Mouse (Mus musculus) CH12.LX (cell line): ENCODE data around the gene Tmc5. TPM values are rescaled to one million over a fixed set of nuclear protein-coding genes. Genes with fewer than 3 reads are reported as not detected.
A peak's percentile ranks its signal among the peaks of the same experiment; 100 is the strongest.

Source experiments
- DNase-seq: peaks from one replicate; pipeline ENCODE4 v3.0.0-alpha.2; 2013; ENCODE audit errors: extremely low read depth
- H3K27ac ChIP-seq: 2 replicates; pipeline ENCODE4 v1.5.1; 2012; ENCODE audit warnings: low read depth, mild to moderate bottlenecking, control low read depth, moderate library complexity; ENCODE audit not compliant: insufficient read depth
- H3K27me3 ChIP-seq: replicated peaks from 2 replicates; pipeline ENCODE3; 2012; ENCODE audit warnings: inconsistent platforms
- H3K36me3 ChIP-seq, 2 experiments: replicated peaks in 1 of 2; 2 replicates each; pipeline versions ENCODE3 to v1.6.1; 2012; ENCODE audit warnings: inconsistent platforms in 1 of 2, low read length in 1 of 2, mild to moderate bottlenecking in 1 of 2, mixed read lengths in 1 of 2, moderate library complexity in 1 of 2; ENCODE audit not compliant: control insufficient read depth in 1 of 2, insufficient read depth in 1 of 2
- H3K4me1 ChIP-seq, 2 experiments: 2 replicates each; pipeline ENCODE4 v1.6.1; 2012; ENCODE audit warnings: inconsistent platforms in 1 of 2, moderate library complexity in 1 of 2; ENCODE audit not compliant: insufficient read depth in 2 of 2, control insufficient read depth in 1 of 2
- H3K4me2 ChIP-seq: 2 replicates; pipeline ENCODE4 v1.6.1; 2012; ENCODE audit warnings: low read depth, mild to moderate bottlenecking, control low read depth; ENCODE audit not compliant: poor library complexity, insufficient read depth, severe bottlenecking
- H3K4me3 ChIP-seq, 3 experiments: fragments of 150-350 bp in 1 of 3; sonication (generic) in 1 of 3; replicated peaks in 1 of 3; 2 replicates each; pipeline versions ENCODE3 to v1.5.1; 2011 to 2012; ENCODE audit warnings: low read depth in 2 of 3, low read length in 2 of 3, mild to moderate bottlenecking in 2 of 3, moderate library complexity in 2 of 3, control low read depth in 1 of 3, improper control_type of control experiment in 1 of 3, inconsistent platforms in 1 of 3, mixed read lengths in 1 of 3; ENCODE audit not compliant: poor library complexity in 1 of 3
- H3K79me2 ChIP-seq: replicated peaks from 2 replicates; pipeline ENCODE4 v1.6.1; 2012; ENCODE audit warnings: mild to moderate bottlenecking, moderate library complexity; ENCODE audit not compliant: control insufficient read depth, poor library complexity, insufficient read depth, severe bottlenecking; ENCODE audit errors: extremely low read depth
- H3K9ac ChIP-seq: 2 replicates; pipeline ENCODE4 v1.6.1; 2012; ENCODE audit warnings: low read depth, mild to moderate bottlenecking, control low read depth, moderate library complexity; ENCODE audit not compliant: insufficient read depth
- H3K9me3 ChIP-seq: replicated peaks from 2 replicates; pipeline ENCODE3; 2012; ENCODE audit warnings: low read length, inconsistent platforms, mixed read lengths
- BHLHE40 ChIP-seq: IDR thresholded peaks from 2 replicates; pipeline ENCODE4 v1.6.1; 2011; ENCODE audit warnings: mild to moderate bottlenecking, low read depth, low read length, improper control_type of control experiment
- CHD1 ChIP-seq: IDR thresholded peaks from 2 replicates; pipeline ENCODE4 v1.6.1; 2012; ENCODE audit warnings: low read depth, low read length, improper control_type of control experiment, inconsistent platforms
- CTCF ChIP-seq, 2 experiments: IDR thresholded peaks in 1 of 2; conservative IDR thresholded peaks in 1 of 2; 2 replicates each; pipeline ENCODE4 v1.5.1; 2011 to 2012; ENCODE audit warnings: low read depth in 2 of 2, low read length in 2 of 2, improper control_type of control experiment in 1 of 2, inconsistent platforms in 1 of 2, mild to moderate bottlenecking in 1 of 2, moderate library complexity in 1 of 2
- ELF1 ChIP-seq: IDR thresholded peaks from 2 replicates; pipeline ENCODE4 v1.6.1; 2014; ENCODE audit warnings: low read depth, mild to moderate bottlenecking, inconsistent platforms, low read length, improper control_type of control experiment
- ETS1 ChIP-seq: conservative IDR thresholded peaks from 2 replicates; pipeline ENCODE4 v1.6.1; 2012; ENCODE audit warnings: low read depth, mild to moderate bottlenecking, inconsistent platforms, low read length, improper control_type of control experiment, moderate library complexity
- GABPA ChIP-seq: IDR thresholded peaks from 2 replicates; pipeline ENCODE4 v1.6.1; 2012; ENCODE audit warnings: low read depth, low read length, improper control_type of control experiment, inconsistent platforms; ENCODE audit not compliant: insufficient replicate concordance
- MAZ ChIP-seq: IDR thresholded peaks from 2 replicates; pipeline ENCODE4 v1.6.1; 2012; ENCODE audit warnings: low read depth, mild to moderate bottlenecking, inconsistent platforms, low read length, improper control_type of control experiment, moderate library complexity
- MEF2A ChIP-seq: IDR thresholded peaks from 2 replicates; pipeline ENCODE4 v1.6.1; 2014; ENCODE audit warnings: low read depth, mild to moderate bottlenecking, inconsistent platforms, low read length, improper control_type of control experiment, borderline replicate concordance
- MXI1 ChIP-seq: IDR thresholded peaks from 2 replicates; pipeline ENCODE4 v1.6.1; 2011; ENCODE audit warnings: mild to moderate bottlenecking, low read depth, low read length, improper control_type of control experiment
- MYC ChIP-seq: IDR thresholded peaks from 2 replicates; pipeline ENCODE4 v1.6.1; 2011; ENCODE audit warnings: low read depth, mild to moderate bottlenecking, improper control_type of control experiment, low read length
- SIN3A ChIP-seq: IDR thresholded peaks from 2 replicates; pipeline ENCODE4 v1.6.1; 2012; ENCODE audit warnings: low read length, improper control_type of control experiment, inconsistent platforms
- TCF12 ChIP-seq: IDR thresholded peaks from 2 replicates; pipeline ENCODE4 v1.6.1; 2014; ENCODE audit warnings: low read depth, mild to moderate bottlenecking, inconsistent platforms, low read length, improper control_type of control experiment
- USF1 ChIP-seq: IDR thresholded peaks from 2 replicates; pipeline ENCODE4 v1.6.1; 2014; ENCODE audit warnings: low read depth, mild to moderate bottlenecking, inconsistent platforms, low read length, improper control_type of control experiment
- dilution Hi-C: fragments of 300-500 bp; cut with MboI; formaldehyde crosslinking; loops from 2 replicates; pipeline ENCODE4 v1.14.3; 2020; ENCODE audit warnings: low sequenced_read_pairs; ENCODE audit not compliant: extremely low pct_unique_long_range_greater_than_20kb, extremely low pct_ligation_motif_present
- in situ Hi-C: fragments of 300-500 bp; cut with MboI; formaldehyde crosslinking; loops from 3 replicates; pipeline ENCODE4 v1.14.3; 2019; ENCODE audit warnings: low sequenced_read_pairs, low pct_ligation_motif_present, low pct_unique_long_range_greater_than_20kb, mixed read lengths
- polyA plus RNA-seq: library from polyadenylated mRNA; unstranded; fragments of >175 nt; gene quantifications from 2 replicates; pipeline ENCODE4 v1.2.1, GENCODE M21; 2012; ENCODE audit warnings: low read depth; ENCODE audit not compliant: insufficient read length
- total RNA-seq, 2 experiments: library from RNA; depleted of rRNA; stranded (reverse); fragments of 300-350 nt in 1 of 2; fragments of >200 nt in 1 of 2; gene quantifications; 2 replicates each; pipeline ENCODE4 v1.2.3; 2012 to 2014

Tmc5 gene
- total and polyA plus RNA-seq, 3 experiments = not detected

DNA sequence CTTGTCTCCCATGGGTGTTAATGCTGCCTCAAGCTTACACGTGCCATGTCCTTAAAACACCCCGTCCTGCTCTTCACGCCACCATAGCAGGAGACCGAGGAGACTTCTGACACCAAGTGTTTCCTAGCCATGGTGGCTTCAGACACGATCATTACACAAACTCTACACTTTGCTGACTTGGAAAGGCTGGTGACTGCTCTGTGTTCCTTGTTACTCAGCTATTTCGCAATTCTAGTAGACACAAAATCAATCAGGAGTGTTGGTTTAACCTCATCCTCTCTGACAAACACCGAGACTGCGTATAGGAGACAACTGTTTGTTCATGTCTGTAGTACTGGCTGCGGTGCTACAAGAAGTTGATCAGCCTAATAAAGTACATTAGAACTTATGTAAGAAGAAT lies 101.8 kb downstream of the Tmc5 start:
- no peaks in the 10 kb centered on the region for H3K9me3 ChIP-seq
- H3K79me2 ChIP-seq = peaks cover 42% of the 10 kb centered on the region
- TF ChIP-seq MEF2A (no peak), USF1 (no peak), TCF12 (no peak), CTCF (conservative IDR thresholded peaks at IDR 0.05 in 1 of 2, IDR thresholded peaks at IDR 0.05 in 1 of 2; ENCODE audit: low read depth in 2 of 2, low read length in 2 of 2) (no peak)
- dilution Hi-C loops (no loop called here), in situ Hi-C loops (no loop called here)
- H3K27me3 ChIP-seq = no peaks in the 10 kb centered on the region
- DNase-seq = no peak
- H3K27ac ChIP-seq = no peak overlapping the region
- H3K4me3 ChIP-seq = no peak overlapping the region
- H3K9ac ChIP-seq = no peak overlapping the region
- peaks cover 8 to 33% of the 10 kb centered on the region in 2 experiments for H3K4me1 ChIP-seq
- H3K4me2 ChIP-seq = no peak overlapping the region
- H3K36me3 ChIP-seq = peaks cover 51 to 69% of the 10 kb centered on the region in 2 experiments

DNA sequence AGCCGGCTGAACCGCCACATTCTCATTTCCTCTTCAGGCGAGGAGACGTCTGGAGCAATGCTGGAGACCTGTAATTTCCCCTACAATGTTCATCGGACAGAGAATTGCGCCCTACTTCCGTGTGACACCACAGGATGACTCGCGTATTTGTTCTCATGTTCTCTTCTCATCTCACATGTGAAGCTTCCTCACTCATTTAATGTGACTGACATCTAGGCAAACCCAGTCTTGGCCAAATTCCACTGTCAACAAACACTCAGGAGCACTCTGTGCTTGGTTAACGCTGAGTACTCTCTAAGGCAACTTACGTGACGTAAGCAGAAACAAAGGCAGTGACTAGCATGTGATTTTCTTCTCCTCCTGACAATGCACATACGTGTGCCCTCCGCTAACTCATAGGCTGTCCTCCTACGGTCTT lies 106.1 kb downstream of the Tmc5 start:
- dilution Hi-C loops (no loop called here), in situ Hi-C loops (no loop called here)
- Histone ChIP-seq H3K9ac (peak overlapping the region; percentile 94), H3K79me2 (peaks cover 53% of the 10 kb centered on the region), H3K36me3 (peaks cover 15 to 31% of the 10 kb centered on the region in 2 experiments), H3K4me2 (peak overlapping the region; percentile 99), H3K4me3 (peak overlapping the region; percentile 70 to 94 (median 79)), H3K9me3 (no peaks in the 10 kb centered on the region), H3K27me3 (no peaks in the 10 kb centered on the region), H3K4me1 (peaks cover 8 to 40% of the 10 kb centered on the region in 2 experiments), H3K27ac (peak overlapping the region; percentile 83)
- peak; percentile 78 for DNase-seq
- TF ChIP-seq TCF12 (no peak), MYC (peak; percentile 75; the same call in 1 of the 2 replicates), SIN3A (peak; percentile 78), MAZ (no peak), ETS1 (peak; percentile 3; the same call in 1 of the 2 replicates), MXI1 (0 out of 2 replicates have a peak, but pooled peaks have one; percentile 11), ELF1 (peak; percentile 55; the same call in 1 of the 2 replicates), GABPA (no peak)

DNA sequence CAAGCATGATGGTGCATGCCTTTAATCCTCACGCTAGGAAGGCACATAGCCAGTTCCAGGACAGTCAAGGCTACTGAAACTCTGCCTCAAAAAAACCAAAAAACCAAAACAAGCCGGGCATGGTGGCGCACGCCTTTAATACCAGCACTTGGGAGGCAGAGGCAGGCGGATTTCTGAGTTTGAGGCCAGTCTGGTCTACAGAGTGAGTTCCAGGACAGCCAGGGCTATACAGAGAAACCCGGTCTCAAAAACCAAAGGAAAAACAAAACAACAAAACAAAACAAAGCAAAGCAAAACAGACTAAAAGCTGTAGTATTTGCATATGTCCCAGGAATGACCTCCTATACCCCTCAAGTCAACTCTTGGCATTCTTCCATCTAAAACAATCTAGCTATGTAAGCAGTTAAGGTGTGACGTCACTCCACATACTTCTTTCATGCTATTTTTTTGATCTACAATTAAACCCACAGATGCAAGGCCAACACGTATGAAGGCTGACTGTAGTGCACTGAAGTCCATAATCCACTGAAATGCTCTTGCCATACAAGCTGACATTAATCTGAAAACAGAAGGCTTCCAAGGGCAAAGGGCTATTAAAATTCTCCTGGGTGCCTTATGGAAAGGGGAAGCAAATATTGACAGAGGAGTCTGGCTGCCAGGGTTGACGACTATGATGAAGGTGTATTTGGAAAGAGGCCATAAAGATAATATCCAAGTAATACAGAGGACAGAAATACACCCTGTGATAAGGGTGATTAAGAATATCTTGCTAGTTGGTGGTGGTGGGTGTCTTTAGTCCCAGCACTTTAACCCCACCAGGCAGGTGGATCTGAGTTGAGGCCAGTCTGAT lies 107.1 kb downstream of the Tmc5 start:
- H3K4me1 ChIP-seq = peaks cover 8 to 37% of the 10 kb centered on the region in 2 experiments
- TF ChIP-seq BHLHE40 (no peak), MXI1 (0 out of 2 replicates have a peak, but pooled peaks have one; percentile 19), CHD1 (peak; percentile 27)
- peak overlapping the region; percentile 99 for H3K4me2 ChIP-seq
- H3K79me2 ChIP-seq = peaks cover 48% of the 10 kb centered on the region
- H3K9ac ChIP-seq = peak overlapping the region; percentile 94
- peak overlapping the region; percentile 70 to 94 (median 79) for H3K4me3 ChIP-seq
- in situ Hi-C loops (no loop called here), dilution Hi-C loops (no loop called here)
- H3K36me3 ChIP-seq = peaks cover 6 to 20% of the 10 kb centered on the region in 2 experiments
- peak overlapping the region; percentile 83; the same call in 1 of the 2 replicates for H3K27ac ChIP-seq
- H3K27me3 ChIP-seq = no peaks in the 10 kb centered on the region
- DNase-seq = peak; percentile 27
- H3K9me3 ChIP-seq = no peaks in the 10 kb centered on the region
